In genomic region chr6:86526961-86527740, GRCm38 (mm10) we compare ENCODE assay signal across 7 mouse cellular contexts. TPM values are rescaled to one million over a fixed set of nuclear protein-coding genes. Genes with fewer than 3 reads are reported as not detected.
A peak's percentile ranks its signal among the peaks of the same experiment; 100 is the strongest.
DNase-seq lines count a peak whose midpoint lies in the region; ATAC-seq and TF ChIP-seq lines count a peak whose summit lies in the region.

No protein-coding gene starts in this region.

- ATAC-seq in embryonic facial prominence, embryonic 13.5 days (ENCODE audit: insufficient number of reproducible peaks, insufficient read depth, low FRiP score, low TSS enrichment, low read depth): peak; percentile 50; the same call in 1 of the 2 replicates
- peak; percentile 68 for ATAC-seq in heart, postnatal 0 days (ENCODE audit: insufficient read depth, low read depth)
- ATAC-seq in megakaryocyte-erythroid progenitor cell, adult 5-6 weeks (replicated peaks; ENCODE audit: low FRiP score, low TSS enrichment, poor library complexity, severe bottlenecking): peak; percentile 24

- no peak for TF ChIP-seq CTCF in heart, postnatal 0 days (IDR thresholded peaks at IDR 0.05; ENCODE audit: low read depth)

- TF ChIP-seq EP300 in heart, postnatal 0 days (IDR thresholded peaks at IDR 0.05; ENCODE audit: low read depth): peak; percentile 52; the same call in 1 of the 2 replicates

- WGBS in embryonic facial prominence, embryonic 13.5 days: 5% methylated on average over 49 of the region's 49 CpGs
- WGBS in heart, postnatal 0 days: 7% methylated on average over 49 of the region's 49 CpGs

- H3K4me1 ChIP-seq in embryonic facial prominence, embryonic 13.5 days: peaks cover 22% of the 10 kb centered on the region
- H3K4me1 ChIP-seq in heart, postnatal 0 days (ENCODE audit: control insufficient read depth, insufficient read depth): peaks cover 20% of the 10 kb centered on the region

- peak overlapping the region; percentile 97 for H3K4me3 ChIP-seq in embryonic facial prominence, embryonic 13.5 days
- peak overlapping the region; percentile 99 for H3K4me3 ChIP-seq in heart, postnatal 0 days (ENCODE audit: low read depth, low read length)

- peak overlapping the region; percentile 99 for H3K9ac ChIP-seq in embryonic facial prominence, embryonic 13.5 days
- H3K9ac ChIP-seq in heart, postnatal 0 days (replicated peaks; ENCODE audit: low read depth, low read length): peak overlapping the region; percentile 94

- no peaks in the 10 kb centered on the region for H3K9me3 ChIP-seq in embryonic facial prominence, embryonic 13.5 days
- H3K9me3 ChIP-seq in heart, postnatal 0 days (replicated peaks; ENCODE audit: control insufficient read depth, low read length): no peaks in the 10 kb centered on the region

- peaks cover 33% of the 10 kb centered on the region for H3K36me3 ChIP-seq in embryonic facial prominence, embryonic 13.5 days
- peaks cover 17% of the 10 kb centered on the region for H3K36me3 ChIP-seq in heart, postnatal 0 days (replicated peaks; ENCODE audit: control insufficient read depth, insufficient read depth, low read length)

- peak overlapping the region; percentile 89 for H3K4me2 ChIP-seq in embryonic facial prominence, embryonic 13.5 days
- peak overlapping the region; percentile 94 for H3K4me2 ChIP-seq in heart, postnatal 0 days (ENCODE audit: low read depth, low read length)

- no peaks in the 10 kb centered on the region for H3K27me3 ChIP-seq in embryonic facial prominence, embryonic 13.5 days
- H3K27me3 ChIP-seq in heart, postnatal 0 days (ENCODE audit: control insufficient read depth, insufficient read depth, low read length): no peaks in the 10 kb centered on the region

- H3K27ac ChIP-seq in embryonic facial prominence, embryonic 13.5 days: peak overlapping the region; percentile 100
- peak overlapping the region; percentile 100 for H3K27ac ChIP-seq in heart, postnatal 0 days (ENCODE audit: low read depth)

- peak; percentile 79 to 86 for DNase-seq in CD8-positive naive resting alpha-beta T cell, adult 2 months (ENCODE audit: low read depth in 2 of 2, low spot score in 2 of 2)
- DNase-seq in R1 (ENCODE audit: low read depth, low spot score): peak; percentile 84
- peak; percentile 62 for DNase-seq in heart, postnatal 0 days (ENCODE audit: low spot score)
- peak; percentile 86 to 87 for DNase-seq in layer of hippocampus, postnatal 36 days
- DNase-seq in spleen, adult 12 weeks (ENCODE audit: low spot score): peak; percentile 83

RNA-seq across cellular contexts. Expression of gene Pcbp1, which starts 1.0 kb away (rescaled TPM):
- polyA plus RNA-seq in embryonic facial prominence, embryonic 13.5 days (2015; fragmentation: Nextera tagmentation; extraction: Ambion mirVana): 270 and 423 TPM in 2 replicates
- 46.2 and 55.2 TPM in 2 replicates for total RNA-seq in heart, postnatal 0 days (2014; rRNA removed; ENCODE audit: low replicate concordance)
- 276 and 285 TPM in 2 replicates for polyA plus RNA-seq in heart, postnatal 0 days (2015; fragmentation: Nextera tagmentation; extraction: Ambion mirVana)
- total RNA-seq in layer of hippocampus, postnatal 36 days (2021): 100 to 1,000 TPM; 177 to 186 TPM
- total RNA-seq in megakaryocyte-erythroid progenitor cell, adult 5-6 weeks (2014; fragmentation: Nextera tagmentation): 289 and 315 TPM in 2 replicates
- total RNA-seq in megakaryocyte-erythroid progenitor cell, adult 5-6 weeks (2017): 118 and 123 TPM in 2 replicates

Comparison
In these comparisons a context has a peak if more than half of its experiments do, and no peak if none do; other contexts are left out.
1. Peak in every context shown above with its lines: DNase-seq, ATAC-seq, H3K4me3 ChIP-seq and H3K27ac ChIP-seq.